Mouse (Mus musculus) erythroblast, embryonic 14.5 days (primary cell): ENCODE measurements around the gene Rgp1.

ENCODE experiments used
- GATA1 ChIP-seq: IDR thresholded peaks from 2 replicates; pipeline ENCODE4 v1.6.1; 2012; ENCODE audit warnings: low read length, inconsistent platforms, mixed read lengths
- TAL1 ChIP-seq: IDR thresholded peaks from 3 replicates; pipeline ENCODE4 v1.6.1; 2012; ENCODE audit warnings: low read length, inconsistent platforms, mixed read lengths

DNA sequence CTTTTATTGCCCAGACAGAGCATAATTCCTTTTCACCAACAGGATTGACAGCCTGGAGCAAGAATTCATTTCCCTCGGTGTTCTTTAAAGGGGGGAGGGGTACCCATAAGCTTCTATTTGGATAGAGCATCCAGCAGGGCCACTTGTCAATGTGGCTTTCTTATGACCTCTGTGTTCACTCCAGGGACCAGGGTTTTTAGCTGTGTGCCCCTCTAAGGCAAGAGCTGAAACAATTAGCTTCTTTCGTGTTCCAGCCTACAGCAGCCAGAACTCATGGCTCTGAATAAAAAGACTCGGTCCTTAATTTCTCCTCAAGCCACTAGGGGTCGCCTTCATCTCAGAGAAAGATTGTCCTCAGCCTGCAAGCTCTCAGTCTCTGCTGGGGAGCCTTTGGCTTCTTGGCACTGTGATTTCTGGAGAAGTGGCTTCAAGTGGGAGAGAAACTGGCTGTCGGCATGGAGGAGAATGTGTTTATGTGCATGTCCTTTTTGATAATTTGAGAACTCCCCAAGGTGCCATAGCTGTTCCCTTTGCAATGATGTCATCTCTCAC lies 51.6 kb downstream of the Rgp1 start:
- TF ChIP-seq GATA1: no peak
- no peak for TF ChIP-seq TAL1
